Mouse (Mus musculus): ENCODE data around the gene Cars2. TPM values are rescaled to one million over a fixed set of nuclear protein-coding genes. Genes with fewer than 3 reads are reported as not detected.

Gene Cars2
- 10 to 100 TPM; 19.3 to 23.0 TPM for polyA plus RNA-seq (2012; fragmentation: generic; extraction: Trizol)

DNA sequence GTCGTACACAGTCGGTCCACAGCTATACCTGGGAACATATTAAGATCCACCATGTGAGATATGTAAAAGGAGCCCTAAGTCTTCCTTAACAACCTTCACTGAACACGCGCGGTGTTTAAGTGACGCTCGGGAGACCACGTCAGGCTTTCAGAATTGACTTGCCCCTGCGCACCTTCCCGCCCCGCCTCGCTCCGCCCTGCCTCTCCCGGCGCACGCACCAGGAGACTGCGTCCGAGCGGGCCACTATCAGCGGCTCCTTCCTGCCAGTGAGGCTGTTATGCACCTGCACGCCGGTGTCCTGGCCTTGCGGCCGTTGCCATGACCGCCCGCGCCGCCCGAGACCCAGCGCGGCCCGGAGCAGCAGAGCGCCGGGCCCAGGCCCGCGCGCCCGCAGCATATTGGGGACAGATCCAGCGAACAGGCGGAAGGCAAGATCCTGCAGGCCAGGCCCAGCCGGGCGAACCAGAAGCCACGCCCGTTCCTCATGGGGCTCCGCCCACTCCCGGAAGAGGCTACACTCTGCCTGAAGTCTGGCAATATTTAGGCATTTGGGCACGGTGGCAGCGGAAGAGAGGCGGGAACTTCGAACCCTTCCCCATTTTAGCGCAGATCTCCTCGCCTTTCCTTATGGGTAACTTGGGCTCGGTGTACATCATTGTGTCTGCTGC is at the start of gene Cars2:
TSS of gene Cars2 (minus strand) at position 503 of the 668 bp plus-strand sequence.

DNA sequence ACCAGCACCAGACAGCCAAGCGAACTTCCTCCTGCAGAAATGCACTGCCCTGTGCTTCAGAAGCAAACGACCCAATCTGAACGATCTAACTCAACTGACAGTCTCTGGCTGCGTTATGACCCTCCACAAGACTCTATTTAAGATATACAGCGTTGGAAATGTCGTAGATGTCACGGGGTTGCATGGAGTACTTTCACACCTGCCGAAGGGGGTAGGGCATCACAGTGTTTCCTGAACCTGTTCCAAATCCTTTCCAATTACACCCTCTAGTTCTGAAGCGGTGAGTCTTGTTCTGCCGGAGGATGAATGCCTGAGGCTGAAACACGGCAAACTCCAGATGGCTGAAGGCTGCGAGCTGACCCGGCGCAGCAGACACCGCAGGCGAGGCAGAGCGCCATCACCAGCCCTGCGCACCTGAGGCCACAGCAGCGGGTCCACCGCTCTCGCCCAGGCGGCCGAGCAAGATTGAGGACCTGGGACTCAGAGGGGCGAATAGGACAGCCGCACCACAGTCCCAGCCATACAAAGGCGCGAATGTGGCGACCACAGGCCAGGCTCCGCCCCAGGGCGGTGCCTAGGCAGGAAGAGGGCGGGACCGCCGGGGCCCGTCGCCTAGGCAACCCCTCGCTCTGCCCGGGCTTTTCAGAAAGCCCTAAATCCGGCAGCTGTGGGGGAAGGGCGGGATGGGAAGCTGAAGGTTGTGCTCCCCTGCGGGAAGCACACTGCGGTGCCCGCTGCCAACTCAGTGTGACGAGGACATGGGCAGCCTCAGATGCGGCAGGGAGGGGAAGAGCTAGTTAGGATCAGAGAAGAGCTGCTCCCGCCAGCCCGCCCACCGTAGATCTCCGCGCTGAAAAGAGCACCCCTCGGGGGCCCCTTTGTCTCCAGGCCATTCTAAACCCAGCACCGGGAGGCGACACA is 4.5 kb upstream of the Cars2 start, which contains the start of gene Ing1:
TSS of gene Ing1 (plus strand) at position 773 of the 921 bp plus-strand sequence.

DNA sequence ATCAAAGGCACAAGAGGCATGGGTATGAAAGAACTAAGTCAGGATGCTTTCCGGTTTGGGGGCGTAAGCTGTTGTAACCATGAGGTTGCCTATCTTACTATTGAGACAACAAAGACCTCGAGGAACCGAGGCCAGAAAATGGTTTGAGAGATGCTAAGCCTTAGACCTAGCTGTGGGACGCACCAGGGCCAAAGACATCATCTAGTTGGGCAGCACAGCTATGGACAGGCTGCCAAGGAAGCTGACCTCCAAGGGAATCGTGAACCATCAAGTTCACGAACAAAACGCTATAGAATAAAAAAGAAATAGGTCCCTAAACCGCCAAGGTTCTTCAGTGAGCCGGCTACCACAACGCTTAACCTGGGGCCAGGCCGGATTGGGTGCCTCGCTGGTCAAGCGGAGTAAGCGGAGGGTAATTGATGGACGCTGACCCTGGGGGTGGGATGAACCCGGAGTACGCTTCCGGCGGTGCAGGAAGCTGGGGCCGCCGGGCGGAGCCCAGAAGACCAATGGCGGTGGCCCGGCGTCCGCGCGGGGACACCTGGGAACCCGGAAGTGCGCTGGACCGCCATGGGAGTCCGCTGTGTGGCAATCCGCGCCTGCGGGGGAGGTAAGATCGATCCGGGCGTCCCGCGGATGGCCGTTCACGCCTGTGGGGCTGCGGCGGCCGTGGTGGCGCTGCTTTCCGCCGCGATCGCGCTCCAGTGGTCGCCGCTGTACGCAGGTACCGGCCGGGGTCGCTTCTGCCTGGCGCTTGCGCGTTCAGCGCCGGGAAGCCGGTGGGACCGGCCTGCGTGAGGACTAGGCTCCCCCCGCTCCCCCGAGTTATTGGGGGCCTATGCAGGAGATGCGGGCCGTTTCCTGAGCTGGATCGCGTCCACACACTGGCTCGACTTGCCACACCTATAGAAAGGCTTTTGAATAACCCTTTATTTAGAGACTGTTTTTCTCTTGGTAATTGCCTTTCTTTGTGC is 53.3 kb downstream of the Cars2 start, which contains the start of gene Naxd:
TSS of gene Naxd (plus strand) at position 490 of the 974 bp plus-strand sequence.

DNA sequence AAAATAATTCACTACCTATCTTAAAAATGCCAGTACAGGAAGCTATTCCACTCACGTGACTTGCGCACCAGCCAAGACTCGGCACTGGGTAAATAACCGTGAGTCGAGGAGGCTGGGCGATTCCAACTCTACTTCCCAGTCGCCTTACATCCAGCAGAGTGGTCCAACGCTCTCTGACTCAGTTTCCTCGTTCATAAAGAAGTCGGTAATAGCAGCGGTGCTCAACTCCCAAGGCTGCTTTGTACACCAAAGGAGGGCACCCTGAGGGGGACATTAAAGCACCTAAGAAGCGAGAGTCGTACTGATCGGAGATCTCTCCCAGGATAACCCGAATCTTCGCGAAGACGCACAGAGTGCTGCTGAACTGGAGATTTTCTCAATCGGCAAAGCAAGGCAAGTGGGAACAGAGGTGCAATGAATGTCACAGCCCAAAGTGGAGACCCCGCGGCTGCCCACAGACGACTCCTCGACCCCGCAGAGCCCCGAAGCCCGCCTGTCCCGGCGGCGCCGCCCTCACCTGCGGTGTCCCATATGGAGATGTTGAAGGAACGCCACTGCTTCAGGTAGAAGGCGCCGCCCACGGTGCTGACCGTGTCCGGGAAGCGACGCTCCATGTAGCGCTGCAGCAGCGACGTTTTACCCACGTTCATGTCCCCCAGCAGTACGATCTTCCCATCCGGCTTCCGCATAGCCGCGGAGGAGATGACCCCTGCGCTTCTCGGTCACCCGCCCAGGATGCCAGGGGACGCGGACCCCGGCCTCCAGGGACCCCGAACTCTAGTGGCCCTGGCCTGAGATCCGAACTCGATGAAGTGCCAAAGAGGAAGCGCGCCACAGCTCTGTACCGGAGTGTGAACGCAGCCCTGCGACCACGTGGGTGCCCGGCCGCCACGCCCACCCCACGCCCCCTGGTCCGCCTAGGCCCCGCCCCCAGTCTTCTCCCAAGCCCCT is 72.5 kb downstream of the Cars2 start, which contains the start of gene Rab20:
TSS of gene Rab20 (minus strand) at position 900 of the 951 bp plus-strand sequence.

Other genes with a start within 250 kb of the Cars2 start
- 10 to 100 TPM; 25.5 to 67.1 TPM for gene Col4a2, start 238.0 kb downstream of the Cars2 start, polyA plus RNA-seq (2012; fragmentation: generic; extraction: Trizol)
- gene Col4a1, start 238.0 kb downstream of the Cars2 start, polyA plus RNA-seq (2012; fragmentation: generic; extraction: Trizol) = 100 to 1,000 TPM in 1 of 2 experiments, 10 to 100 TPM in 1; 32.2 to 101 TPM
- gene Rab20, start 72.1 kb downstream of the Cars2 start, polyA plus RNA-seq (2012; fragmentation: generic; extraction: Trizol) = 1 to 10 TPM; 2.1 to 2.2 TPM
- 10 to 100 TPM; 35.5 to 72.9 TPM for gene Naxd, start 53.3 kb downstream of the Cars2 start, polyA plus RNA-seq (2012; fragmentation: generic; extraction: Trizol)
- 10 to 100 TPM in 1 of 2 experiments, 1 to 10 TPM in 1; 5.5 to 24.7 TPM for gene Ing1, start 4.8 kb upstream of the Cars2 start, polyA plus RNA-seq (2012; fragmentation: generic; extraction: Trizol)
- gene Ankrd10, start 85.0 kb upstream of the Cars2 start, polyA plus RNA-seq (2012; fragmentation: generic; extraction: Trizol) = 10 to 100 TPM in 1 of 2 experiments, 1 to 10 TPM in 1; 3.8 to 14.6 TPM
- not detected for gene 1700016D06Rik, start 150.3 kb upstream of the Cars2 start, polyA plus RNA-seq (2012; fragmentation: generic; extraction: Trizol)
- 10 to 100 TPM in 1 of 2 experiments, 1 to 10 TPM in 1; 5.2 to 23.9 TPM for gene Arhgef7, start 176.9 kb upstream of the Cars2 start, polyA plus RNA-seq (2012; fragmentation: generic; extraction: Trizol)

Data from C3H10T1/2 (cell line).